Comparison of ENCODE assay signal across 10 mouse cellular contexts in the genomic region with DNA sequence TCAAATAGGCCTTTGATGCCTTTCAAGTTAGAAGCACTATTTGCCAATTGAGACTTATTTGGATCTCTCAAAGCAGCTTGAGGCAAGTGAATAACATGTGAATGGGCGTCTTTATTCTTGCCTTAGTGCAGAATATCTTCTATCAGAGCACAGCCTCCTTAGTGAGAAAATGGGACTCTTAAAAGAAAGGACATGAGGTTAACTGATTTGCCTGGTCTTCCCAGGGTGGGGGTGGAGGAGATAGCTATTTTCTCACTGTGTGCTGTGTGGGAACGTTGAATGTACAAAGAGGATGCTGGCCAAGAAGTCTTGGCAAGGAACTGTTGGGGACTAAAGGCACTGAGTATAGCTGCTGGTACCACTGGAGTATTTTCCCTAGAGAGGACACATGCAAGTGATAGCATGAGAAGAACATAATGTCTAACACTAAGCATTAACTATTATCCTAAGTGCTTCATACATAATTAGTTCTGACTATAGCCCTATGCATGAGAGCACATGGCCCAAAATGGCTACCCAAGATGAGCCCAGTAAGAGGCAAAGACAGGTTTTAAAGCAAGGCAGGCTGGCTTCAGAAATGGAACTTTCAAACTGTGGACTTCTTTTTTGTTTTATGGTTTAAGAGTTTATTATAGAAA. TPM values are rescaled to one million over a fixed set of nuclear protein-coding genes. Genes with fewer than 3 reads are reported as not detected.
DNase-seq lines count a peak whose midpoint lies in the region; ATAC-seq and TF ChIP-seq lines count a peak whose summit lies in the region.
"Had no signal": no experiment of that assay in that cellular context is flagged by ENCODE, and none has a peak within 500 bp of the region (broad histone marks: within the 10 kb centered on the region; RNA-seq: fewer than 3 reads in every experiment).

No protein-coding gene starts in this region.

- peak; percentile 19 to 57 for DNase-seq in layer of hippocampus, postnatal 14 days (ENCODE audit: low spot score in 2 of 2)
- no peak for DNase-seq in layer of hippocampus, adult 9-11 months
- peak; percentile 70 for DNase-seq in midbrain, postnatal 0 days (ENCODE audit: low spot score)
- no peak for DNase-seq in gastrocnemius, postnatal 14 days
- no peak for DNase-seq in kidney, postnatal 4 days
- no peak for DNase-seq in adrenal gland, adult (ENCODE audit: inconsistent age in 2 of 2, low spot score in 1 of 2)
- DNase-seq: cerebellum, adult 11 months had no signal

- no peaks in the 10 kb centered on the region for H3K27me3 ChIP-seq in forebrain, embryonic 12.5 days
- H3K27me3 ChIP-seq in hindbrain, embryonic 13.5 days: no peaks in the 10 kb centered on the region
- no peaks in the 10 kb centered on the region for H3K27me3 ChIP-seq in midbrain, postnatal 0 days (ENCODE audit: insufficient read depth, low read length)

- peak; percentile 82 for ATAC-seq in forebrain, embryonic 12.5 days (ENCODE audit: low FRiP score)
- ATAC-seq in hindbrain, embryonic 13.5 days (ENCODE audit: low FRiP score): peak; percentile 85
- ATAC-seq in midbrain, postnatal 0 days (ENCODE audit: low FRiP score): peak; percentile 71

- no peaks in the 10 kb centered on the region for H3K9me3 ChIP-seq in forebrain, embryonic 12.5 days
- no peaks in the 10 kb centered on the region for H3K9me3 ChIP-seq in hindbrain, embryonic 13.5 days
- no peaks in the 10 kb centered on the region for H3K9me3 ChIP-seq in midbrain, postnatal 0 days (ENCODE audit: low read length)

- H3K4me1 ChIP-seq in forebrain, embryonic 12.5 days: peaks cover 6% of the 10 kb centered on the region; the same call in 1 of the 2 replicates
- H3K4me1 ChIP-seq in hindbrain, embryonic 13.5 days (replicated peaks): no peaks in the 10 kb centered on the region
- H3K4me1 ChIP-seq in midbrain, postnatal 0 days (ENCODE audit: insufficient read depth, low read length): no peaks in the 10 kb centered on the region

- no peak overlapping the region for H3K9ac ChIP-seq in forebrain, embryonic 12.5 days
- no peak overlapping the region for H3K9ac ChIP-seq in hindbrain, embryonic 13.5 days
- no peak overlapping the region for H3K9ac ChIP-seq in midbrain, postnatal 0 days (replicated peaks; ENCODE audit: low read length, poor library complexity, severe bottlenecking)

- no peak for TF ChIP-seq CTCF in midbrain, postnatal 0 days (IDR thresholded peaks at IDR 0.05)

- H3K4me3 ChIP-seq in forebrain, embryonic 12.5 days (replicated peaks): no peak overlapping the region
- H3K4me3 ChIP-seq in hindbrain, embryonic 13.5 days: no peak overlapping the region
- no peak overlapping the region for H3K4me3 ChIP-seq in midbrain, postnatal 0 days (ENCODE audit: low read depth, low read length)

- H3K27ac ChIP-seq in forebrain, embryonic 12.5 days: peak overlapping the region; percentile 70
- H3K27ac ChIP-seq in hindbrain, embryonic 13.5 days: peak overlapping the region; percentile 27; the same call in 1 of the 2 replicates
- H3K27ac ChIP-seq in midbrain, postnatal 0 days (ENCODE audit: low read depth, low read length): 0 out of 2 replicates have a peak overlapping the region, but pooled peaks have one; percentile 43

- no peaks in the 10 kb centered on the region for H3K36me3 ChIP-seq in forebrain, embryonic 12.5 days (replicated peaks)
- no peaks in the 10 kb centered on the region for H3K36me3 ChIP-seq in hindbrain, embryonic 13.5 days
- no peaks in the 10 kb centered on the region for H3K36me3 ChIP-seq in midbrain, postnatal 0 days (ENCODE audit: insufficient read depth, low read length)

- 14% methylated on average over 2 of the region's 2 CpGs for WGBS in forebrain, embryonic 12.5 days
- WGBS in hindbrain, embryonic 13.5 days: 17% methylated on average over 2 of the region's 2 CpGs
- 19% methylated on average over 2 of the region's 2 CpGs for WGBS in midbrain, postnatal 0 days

- no peak overlapping the region for H3K4me2 ChIP-seq in forebrain, embryonic 12.5 days
- no peak overlapping the region for H3K4me2 ChIP-seq in hindbrain, embryonic 13.5 days
- no peak overlapping the region for H3K4me2 ChIP-seq in midbrain, postnatal 0 days (ENCODE audit: low read depth, low read length, poor library complexity, severe bottlenecking)

- intact Hi-C loops in gastrocnemius, postnatal 14 days (cut with DNase I; ENCODE audit: low total_unique reads): no loop called here

RNA-seq across cellular contexts. Expression of gene Fabp7, which starts 40.4 kb away (rescaled TPM):
- total RNA-seq in layer of hippocampus, postnatal 14 days (2021): 100 to 1,000 TPM; 178 to 206 TPM
- 969 and 1,158 TPM in 2 replicates for polyA plus RNA-seq in forebrain, embryonic 12.5 days (2016; fragmentation: Nextera tagmentation; extraction: Ambion mirVana)
- 2,194 and 2,515 TPM in 2 replicates for polyA plus RNA-seq in hindbrain, embryonic 13.5 days (2015; fragmentation: Nextera tagmentation; extraction: Ambion mirVana)
- 717 and 1,023 TPM in 2 replicates for total RNA-seq in midbrain, postnatal 0 days (2014; rRNA removed)
- 2,744 and 2,827 TPM in 2 replicates for polyA plus RNA-seq in midbrain, postnatal 0 days (2015; fragmentation: Nextera tagmentation; extraction: Ambion mirVana)
- under 1 TPM; 0.49 to 0.90 TPM for total RNA-seq in gastrocnemius, postnatal 14 days (2021)
- polyA plus RNA-seq: testis, adult 2 months had no signal

RNA-seq across cellular contexts. Expression of gene Smpdl3a, which starts 49.9 kb away (rescaled TPM):
- total RNA-seq in layer of hippocampus, postnatal 14 days (2021): 10 to 100 TPM; 31.2 to 32.6 TPM
- 7.5 and 7.7 TPM in 2 replicates for polyA plus RNA-seq in forebrain, embryonic 12.5 days (2016; fragmentation: Nextera tagmentation; extraction: Ambion mirVana)
- 22.6 and 23.2 TPM in 2 replicates for polyA plus RNA-seq in hindbrain, embryonic 13.5 days (2015; fragmentation: Nextera tagmentation; extraction: Ambion mirVana)
- total RNA-seq in midbrain, postnatal 0 days (2014; rRNA removed): 28.9 and 31.7 TPM in 2 replicates
- 31.0 and 33.4 TPM in 2 replicates for polyA plus RNA-seq in midbrain, postnatal 0 days (2015; fragmentation: Nextera tagmentation; extraction: Ambion mirVana)
- 10 to 100 TPM; 20.7 to 27.5 TPM for total RNA-seq in gastrocnemius, postnatal 14 days (2021)

Comparison
In these comparisons a context has a peak if more than half of its experiments do, and no peak if none do; other contexts are left out.
1. DNase-seq: peak in layer of hippocampus, postnatal 14 days (2 of 2) and midbrain, postnatal 0 days (single experiment); none in layer of hippocampus, adult 9-11 months (single experiment), gastrocnemius, postnatal 14 days (single experiment), kidney, postnatal 4 days (0 of 2) and adrenal gland, adult (0 of 2).
2. RNA of gene Fabp7, which starts 40.4 kb away (total RNA-seq): 717 to 1,023 TPM in midbrain, postnatal 0 days and 178 to 206 TPM in layer of hippocampus, postnatal 14 days; 0.49 to 0.90 TPM in gastrocnemius, postnatal 14 days; every median in the first group is over 10 times any median in the second.
3. Peak in every context shown above with its lines, with median percentiles within 50 percentile points of each other: ATAC-seq and H3K27ac ChIP-seq.